Mouse (Mus musculus) testis, adult 10 weeks (tissue): ENCODE results near the gene Col2a1. TPM values are rescaled to one million over a fixed set of nuclear protein-coding genes. Genes with fewer than 3 reads are reported as not detected.

ENCODE experiments used
- polyA plus RNA-seq: library from polyadenylated mRNA; stranded (reverse); fragments of 350-450 nt; fragmentation: Illumina TruSeq; extraction: RNeasy Lipid Tissue Mini Kit (QIAGEN cat#74804); gene quantifications from one replicate; pipeline ENCODE4 v1.2.3, GENCODE M21; 2014; ENCODE audit warnings: low read depth, low replicate concordance

Gene Col2a1
- polyA plus RNA-seq: 0.85 TPM

DNA sequence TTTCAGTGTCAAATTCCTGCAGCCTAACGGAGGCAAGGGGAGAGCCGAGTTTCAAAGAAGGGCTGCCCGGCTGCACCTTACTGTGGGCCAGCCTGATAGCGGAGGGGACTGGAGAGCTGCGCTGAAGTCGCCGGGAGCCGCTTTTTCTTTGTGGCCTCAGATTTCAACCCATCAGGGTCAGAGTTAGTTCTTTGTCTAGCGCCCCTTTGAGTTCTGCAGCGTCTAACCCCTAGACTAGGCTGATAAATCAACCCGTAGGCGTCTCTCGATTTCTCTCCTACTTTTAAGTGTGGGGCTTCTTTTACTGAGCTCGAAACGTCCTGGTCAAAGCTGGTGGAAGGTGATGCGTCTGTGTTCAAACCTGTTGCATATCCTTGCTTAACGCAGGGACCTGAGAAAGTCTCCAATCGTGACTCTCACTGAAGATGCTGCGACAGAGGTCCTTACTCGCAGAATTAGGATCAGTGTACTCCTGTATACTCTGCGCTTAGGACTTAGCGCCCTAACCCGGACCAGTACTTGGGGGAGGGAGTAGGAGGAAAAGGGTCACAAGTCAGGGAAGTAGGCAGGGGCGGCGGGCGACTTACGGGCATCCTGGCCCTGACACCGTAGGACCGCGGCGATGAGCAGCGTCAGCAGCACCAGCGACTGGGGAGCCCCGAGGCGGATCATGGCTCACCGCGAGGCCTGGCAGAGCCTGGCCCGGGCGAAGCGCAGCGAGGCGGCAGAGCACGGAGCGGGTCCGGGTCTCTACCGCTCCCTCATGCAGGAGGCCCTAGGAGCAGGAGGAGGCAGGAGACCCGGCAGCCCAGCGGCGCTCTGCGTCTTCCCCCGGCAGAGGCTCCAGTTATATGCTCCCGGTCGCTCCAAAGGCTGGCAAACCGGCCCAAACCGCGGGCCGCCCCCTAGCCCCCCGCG is at the start of gene Col2a1:
Gene Col2a1 (minus strand): TSS at position 874 of the 918 bp plus-strand sequence.

DNA sequence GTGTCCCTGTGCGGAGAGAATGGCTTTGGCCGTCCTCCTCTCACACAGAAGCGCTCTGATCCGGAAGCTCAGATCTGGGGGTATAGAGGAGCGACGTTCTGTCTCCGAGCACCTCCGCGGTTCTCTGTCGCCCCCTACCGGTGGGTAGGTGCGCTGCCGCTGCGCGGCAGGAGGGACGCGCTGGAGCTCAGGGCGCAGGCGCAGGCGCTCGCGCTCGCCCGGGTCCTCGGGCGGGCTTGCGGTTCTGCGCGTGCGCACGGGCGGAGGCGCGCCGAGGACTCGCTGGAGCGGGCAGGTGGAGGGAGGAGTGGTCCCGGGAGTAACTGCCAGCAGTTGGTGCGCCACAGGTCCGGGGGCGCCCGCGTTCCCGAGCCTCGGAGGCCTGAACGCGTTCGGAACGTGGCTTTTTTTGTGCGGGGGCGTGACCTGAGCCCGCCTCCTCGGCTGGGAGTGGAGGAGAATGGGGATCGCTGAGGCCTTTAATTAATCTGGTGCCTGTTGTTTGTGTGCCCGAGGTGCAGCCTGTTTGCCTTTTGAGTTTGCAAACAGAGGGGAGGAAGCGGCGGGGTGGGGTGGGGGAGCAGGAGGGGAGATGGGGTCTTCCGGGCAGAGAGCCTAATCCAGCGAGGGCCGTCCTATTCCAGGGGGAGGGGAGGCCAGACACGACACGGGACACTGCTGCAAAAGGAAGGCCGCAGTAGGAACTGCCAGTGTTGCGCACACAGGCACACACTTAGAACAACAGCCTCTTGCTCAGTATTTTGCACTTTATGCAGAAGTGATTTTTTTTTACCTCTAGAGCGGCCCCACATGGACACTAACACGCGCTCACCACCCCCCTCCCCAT is 40.3 kb downstream of the Col2a1 start, which contains the start of gene Tmem106c:
Gene Tmem106c (plus strand): TSS at position 212 of the 847 bp plus-strand sequence.

Other genes with a start within 250 kb of the Col2a1 start
- 0.20 TPM for gene Rapgef3, start 236.7 kb downstream of the Col2a1 start, polyA plus RNA-seq
- gene Slc48a1, start 226.2 kb downstream of the Col2a1 start, polyA plus RNA-seq: 9.2 TPM
- 0.41 TPM for gene Hdac7, start 160.2 kb downstream of the Col2a1 start, polyA plus RNA-seq
- gene Vdr, start 94.1 kb downstream of the Col2a1 start, polyA plus RNA-seq: 3.5 TPM
- gene Tmem106c, start 40.5 kb downstream of the Col2a1 start, polyA plus RNA-seq: 13.0 TPM
- gene Pfkm, start 87.9 kb upstream of the Col2a1 start, polyA plus RNA-seq: 23.1 TPM
- gene Senp1, start 89.0 kb upstream of the Col2a1 start, polyA plus RNA-seq: 111 TPM
- gene Asb8, start 160.9 kb upstream of the Col2a1 start, polyA plus RNA-seq: 33.6 TPM
- 2.3 TPM for gene Ccdc184, start 162.5 kb upstream of the Col2a1 start, polyA plus RNA-seq
- gene Olfr288, start 190.8 kb upstream of the Col2a1 start, polyA plus RNA-seq: not detected
- gene Gm44579, start 216.3 kb upstream of the Col2a1 start, polyA plus RNA-seq: not detected
- not detected for gene Olfr287, start 216.4 kb upstream of the Col2a1 start, polyA plus RNA-seq
- gene Olfr286, start 229.8 kb upstream of the Col2a1 start, polyA plus RNA-seq: not detected